Mouse (Mus musculus) fibroblast of lung, adult 2 months (primary cell): ENCODE data around the gene Zfp385b.
"Not testable (repeated sequence)": the region's sequence is repeated elsewhere in the genome, so short reads cannot be mapped to it uniquely, and the experiment has no call there.

Experiments used
- DNase-seq: peaks from one replicate; pipeline ENCODE4 v3.0.0-alpha.2; 2011; ENCODE audit warnings: low read depth

Gene Zfp385b

GRCm38 (mm10) chr2:77460011-77460410, 359.4 kb downstream of the Zfp385b start:
- DNase-seq = no peak

- no peak for DNase-seq
Measured at GRCm38 (mm10) chr2:77458431-77458830, 361.0 kb downstream of the Zfp385b start.

GRCm38 (mm10) chr2:77457120-77457519, 362.3 kb downstream of the Zfp385b start:
- DNase-seq = no peak

GRCm38 (mm10) chr2:77456602-77457001, 362.8 kb downstream of the Zfp385b start:
- no peak for DNase-seq

- no peak for DNase-seq
Measured at GRCm38 (mm10) chr2:77454341-77454937, 365.0 kb downstream of the Zfp385b start.

GRCm38 (mm10) chr2:77453786-77454185, 365.7 kb downstream of the Zfp385b start:
- no peak for DNase-seq

- not testable (repeated sequence) for DNase-seq
Measured at GRCm38 (mm10) chr2:77450017-77450416, 369.4 kb downstream of the Zfp385b start.

- no peak for DNase-seq
Measured at GRCm38 (mm10) chr2:77448951-77449480, 370.4 kb downstream of the Zfp385b start.

- no peak for DNase-seq
Measured at GRCm38 (mm10) chr2:77444282-77444681, 375.2 kb downstream of the Zfp385b start.

- no peak for DNase-seq
Measured at GRCm38 (mm10) chr2:77440591-77440990, 378.8 kb downstream of the Zfp385b start.

- no peak for DNase-seq
Measured at GRCm38 (mm10) chr2:77436241-77436759, 383.1 kb downstream of the Zfp385b start.

- no peak for DNase-seq
Measured at GRCm38 (mm10) chr2:77419476-77419875, 400.0 kb downstream of the Zfp385b start.

GRCm38 (mm10) chr2:77418078-77418477, 401.4 kb downstream of the Zfp385b start:
- DNase-seq = no peak

GRCm38 (mm10) chr2:77412171-77412570, 407.3 kb downstream of the Zfp385b start:
- DNase-seq = no peak

GRCm38 (mm10) chr2:77411612-77412011, 407.8 kb downstream of the Zfp385b start:
- no peak for DNase-seq

GRCm38 (mm10) chr2:77409521-77410135, 409.8 kb downstream of the Zfp385b start:
- no peak for DNase-seq

GRCm38 (mm10) chr2:77408972-77409371, 410.5 kb downstream of the Zfp385b start:
- no peak for DNase-seq

- no peak for DNase-seq
Measured at GRCm38 (mm10) chr2:77402329-77402728, 417.1 kb downstream of the Zfp385b start.

- DNase-seq = no peak
Measured at GRCm38 (mm10) chr2:77401438-77402235, 417.8 kb downstream of the Zfp385b start.

- no peak for DNase-seq
Measured at GRCm38 (mm10) chr2:77393881-77394280, 425.6 kb downstream of the Zfp385b start.

GRCm38 (mm10) chr2:77388186-77388585, 431.3 kb downstream of the Zfp385b start:
- no peak for DNase-seq

- no peak for DNase-seq
Measured at GRCm38 (mm10) chr2:77386515-77386914, 432.9 kb downstream of the Zfp385b start.

GRCm38 (mm10) chr2:77382766-77383165, 436.7 kb downstream of the Zfp385b start:
- no peak for DNase-seq
